Mouse (Mus musculus) stomach, embryonic 16.5 days (tissue): Measurements from ENCODE around the gene Slc44a1. TPM values are rescaled to one million over a fixed set of nuclear protein-coding genes. Genes with fewer than 3 reads are reported as not detected.

Experiments used
- ATAC-seq: fragments of 200-750 bp; cut with Nextera tagmentation; 2 replicates; pipeline ENCODE4 v1.8.0; 2017; ENCODE audit warnings: moderate number of reproducible peaks, moderate TSS enrichment; ENCODE audit not compliant: insufficient read depth, low FRiP score
- H3K27ac ChIP-seq: fragments of 300-500 bp; sonication (generic); 2 replicates; pipeline ENCODE4 v1.5.1; 2014; ENCODE audit warnings: low read length
- H3K27me3 ChIP-seq: fragments of 300-500 bp; sonication (generic); 2 replicates; pipeline ENCODE4 v1.6.1; 2014; ENCODE audit warnings: low read length, control low read depth, mixed read lengths; ENCODE audit not compliant: control insufficient read depth, insufficient read depth
- H3K36me3 ChIP-seq: fragments of 300-500 bp; sonication (generic); 2 replicates; pipeline ENCODE4 v1.6.1; 2014; ENCODE audit warnings: low read length; ENCODE audit not compliant: control insufficient read depth, insufficient read depth
- H3K4me1 ChIP-seq: fragments of 300-500 bp; sonication (generic); 2 replicates; pipeline ENCODE4 v1.6.1; 2014; ENCODE audit warnings: low read length, control low read depth, mixed read lengths; ENCODE audit not compliant: control insufficient read depth, insufficient read depth
- H3K4me2 ChIP-seq: fragments of 300-500 bp; sonication (generic); 2 replicates; pipeline ENCODE4 v1.6.1; 2014; ENCODE audit warnings: low read depth, low read length, mixed read lengths
- H3K4me3 ChIP-seq: fragments of 300-500 bp; sonication (generic); replicated peaks from 2 replicates; pipeline ENCODE4 v1.5.1; 2014; ENCODE audit warnings: mild to moderate bottlenecking, low read length
- H3K9ac ChIP-seq: fragments of 300-500 bp; sonication (generic); 2 replicates; pipeline ENCODE4 v1.6.1; 2014; ENCODE audit warnings: low read length
- H3K9me3 ChIP-seq: fragments of 300-500 bp; sonication (generic); replicated peaks from 2 replicates; pipeline ENCODE4 v1.6.1; 2016; ENCODE audit warnings: low read length, control low read depth; ENCODE audit not compliant: control insufficient read depth
- WGBS: fragments of 180-500 bp; shearing (Covaris S2); extraction: QIAGEN DNeasy Blood & Tissue Kit; methylation state at CpG from one replicate; pipeline ENCODE4 v1.1.7; 2014; 5-methylcytosine and 5-hydroxymethylcytosine counted together
- polyA plus RNA-seq: library from polyadenylated mRNA; unstranded; fragments of >200 nt; fragmentation: Nextera tagmentation; extraction: Ambion mirVana; gene quantifications from 2 replicates; pipeline ENCODE4 v1.2.1, GENCODE M21; 2015

Gene Slc44a1
- polyA plus RNA-seq, 1 experiment from 2014 or later = 17.2 TPM

GRCm38 (mm10) chr4:53456570-53456969, 16.4 kb downstream of the Slc44a1 start:
- Histone ChIP-seq H3K36me3 (no peaks in the 10 kb centered on the region), H3K4me2 (no peak overlapping the region), H3K4me3 (no peak overlapping the region), H3K9me3 (no peaks in the 10 kb centered on the region), H3K27ac (no peak overlapping the region), H3K27me3 (no peaks in the 10 kb centered on the region), H3K9ac (no peak overlapping the region), H3K4me1 (peaks cover 22% of the 10 kb centered on the region)
- ATAC-seq = no peak
- 81% methylated on average over 6 of the region's 6 CpGs for WGBS

GRCm38 (mm10) chr4:53458503-53458902, 18.3 kb downstream of the Slc44a1 start:
- H3K9me3 ChIP-seq = no peaks in the 10 kb centered on the region
- peaks cover 18% of the 10 kb centered on the region for H3K4me1 ChIP-seq
- no peak for ATAC-seq
- no peak overlapping the region for H3K4me3 ChIP-seq
- 78% methylated on average over 3 of the region's 3 CpGs for WGBS
- H3K36me3 ChIP-seq = no peaks in the 10 kb centered on the region
- H3K27ac ChIP-seq = no peak overlapping the region
- no peaks in the 10 kb centered on the region for H3K27me3 ChIP-seq
- no peak overlapping the region for H3K9ac ChIP-seq
- H3K4me2 ChIP-seq = no peak overlapping the region

- Histone ChIP-seq H3K4me2 (no peak overlapping the region), H3K36me3 (no peaks in the 10 kb centered on the region), H3K9ac (no peak overlapping the region), H3K4me3 (no peak overlapping the region), H3K27ac (0 out of 2 replicates have a peak overlapping the region, but pooled peaks have one; percentile 13), H3K27me3 (no peaks in the 10 kb centered on the region), H3K9me3 (no peaks in the 10 kb centered on the region), H3K4me1 (peaks cover 17% of the 10 kb centered on the region; the same call in 1 of the 2 replicates)
- ATAC-seq = peak; percentile 30; the same call in 1 of the 2 replicates
- 71% methylated on average over 7 of the region's 7 CpGs for WGBS
These were observed 19.5 kb downstream of the Slc44a1 start for GRCm38 (mm10) chr4:53459697-53460096.

GRCm38 (mm10) chr4:53461026-53461425, 20.8 kb downstream of the Slc44a1 start:
- H3K9me3 ChIP-seq = no peaks in the 10 kb centered on the region
- no peak for ATAC-seq

GRCm38 (mm10) chr4:53462069-53462468, 21.9 kb downstream of the Slc44a1 start:
- WGBS = 45% methylated on average over 5 of the region's 5 CpGs
- H3K4me2 ChIP-seq = no peak overlapping the region
- peaks cover 12% of the 10 kb centered on the region; the same call in 1 of the 2 replicates for H3K4me1 ChIP-seq
- H3K27ac ChIP-seq = 0 out of 2 replicates have a peak overlapping the region, but pooled peaks have one; percentile 33
- no peak overlapping the region for H3K9ac ChIP-seq
- H3K9me3 ChIP-seq = no peaks in the 10 kb centered on the region
- no peak overlapping the region for H3K4me3 ChIP-seq
- no peaks in the 10 kb centered on the region for H3K36me3 ChIP-seq
- no peaks in the 10 kb centered on the region for H3K27me3 ChIP-seq
- ATAC-seq = no peak

More at GRCm38 (mm10) chr4:53461026-53461425, 20.8 kb downstream of the Slc44a1 start:
- WGBS = 78% methylated on average over 4 of the region's 4 CpGs
- H3K9ac ChIP-seq = no peak overlapping the region
- peaks cover 12% of the 10 kb centered on the region; the same call in 1 of the 2 replicates for H3K4me1 ChIP-seq
- H3K4me3 ChIP-seq = no peak overlapping the region
- no peaks in the 10 kb centered on the region for H3K27me3 ChIP-seq
- H3K4me2 ChIP-seq = no peak overlapping the region
- H3K27ac ChIP-seq = no peak overlapping the region
- no peaks in the 10 kb centered on the region for H3K36me3 ChIP-seq

- H3K4me3 ChIP-seq = no peak overlapping the region
- ATAC-seq = 0 out of 2 replicates have a peak, but pooled peaks have one; percentile 22
- H3K4me1 ChIP-seq = peaks cover 12% of the 10 kb centered on the region; the same call in 1 of the 2 replicates
- WGBS = 81% methylated on average over 18 of the region's 18 CpGs
- no peaks in the 10 kb centered on the region for H3K27me3 ChIP-seq
- H3K9ac ChIP-seq = no peak overlapping the region
- H3K27ac ChIP-seq = peak overlapping the region; percentile 33; the same call in 1 of the 2 replicates
- H3K4me2 ChIP-seq = no peak overlapping the region
- H3K36me3 ChIP-seq = no peaks in the 10 kb centered on the region
- no peaks in the 10 kb centered on the region for H3K9me3 ChIP-seq
These were observed 22.5 kb downstream of the Slc44a1 start for GRCm38 (mm10) chr4:53462505-53463251.

GRCm38 (mm10) chr4:53465887-53466286, 25.7 kb downstream of the Slc44a1 start:
- WGBS = 53% methylated on average over 1 of the region's 1 CpGs

GRCm38 (mm10) chr4:53469007-53469406, 28.8 kb downstream of the Slc44a1 start:
- WGBS = 45% methylated on average over 6 of the region's 6 CpGs

More at GRCm38 (mm10) chr4:53465887-53466286, 25.7 kb downstream of the Slc44a1 start:
- Histone ChIP-seq H3K4me2 (no peak overlapping the region), H3K4me3 (no peak overlapping the region), H3K9ac (no peak overlapping the region), H3K9me3 (no peaks in the 10 kb centered on the region), H3K36me3 (no peaks in the 10 kb centered on the region), H3K27me3 (no peaks in the 10 kb centered on the region), H3K4me1 (peaks cover 15% of the 10 kb centered on the region), H3K27ac (no peak overlapping the region)
- ATAC-seq = no peak

DNA sequence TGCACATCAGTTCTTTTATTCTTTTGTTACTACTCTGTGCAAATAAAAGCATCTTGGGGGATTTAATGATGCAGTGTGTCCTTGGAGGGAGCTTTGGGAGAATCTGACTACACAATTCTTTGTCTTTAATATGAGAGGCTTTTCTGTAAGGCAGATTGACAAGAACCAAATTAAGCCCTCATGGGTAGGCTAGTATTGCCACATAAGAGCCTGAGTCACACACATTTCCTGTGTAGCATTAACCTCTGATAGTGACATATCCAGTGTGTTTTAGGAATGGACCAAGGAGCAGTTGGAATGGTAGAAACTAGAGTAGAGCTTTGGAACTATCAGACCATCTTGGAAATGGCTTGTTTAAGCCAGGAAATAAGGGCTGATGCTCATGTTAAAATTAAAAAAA, 33.9 kb downstream of the Slc44a1 start:
- no peak overlapping the region for H3K4me2 ChIP-seq
- H3K27ac ChIP-seq = no peak overlapping the region
- no peaks in the 10 kb centered on the region for H3K36me3 ChIP-seq
- no peak overlapping the region for H3K9ac ChIP-seq
- H3K4me3 ChIP-seq = no peak overlapping the region
- no peak for ATAC-seq
- no peaks in the 10 kb centered on the region for H3K9me3 ChIP-seq
- H3K4me1 ChIP-seq = peaks cover 7% of the 10 kb centered on the region; the same call in 1 of the 2 replicates
- no peaks in the 10 kb centered on the region for H3K27me3 ChIP-seq

More at GRCm38 (mm10) chr4:53469007-53469406, 28.8 kb downstream of the Slc44a1 start:
- Histone ChIP-seq H3K9ac (no peak overlapping the region), H3K9me3 (no peaks in the 10 kb centered on the region), H3K27ac (no peak overlapping the region; the same call in 1 of the 2 replicates), H3K4me1 (peaks cover 3% of the 10 kb centered on the region; the same call in 1 of the 2 replicates), H3K36me3 (no peaks in the 10 kb centered on the region), H3K4me2 (no peak overlapping the region), H3K4me3 (no peak overlapping the region), H3K27me3 (no peaks in the 10 kb centered on the region)
- no peak for ATAC-seq
